Mouse (Mus musculus) hindbrain, embryonic 10.5 days (tissue): ENCODE measurements at regions not wholly inside any gene's neighbourhood (a gene's known extent, or its start where the extent isn't known, plus 50 kb on each side); places are given as distances from the start of the nearest gene placed in this dataset.

Experiments
- DNase-seq: peaks from one replicate; pipeline ENCODE4 v3.0.0-alpha.2; 2017; ENCODE audit warnings: low spot score
- H3K27ac ChIP-seq: fragments of 300-500 bp; sonication (generic); 2 replicates; pipeline ENCODE4 v1.5.1; 2016; ENCODE audit warnings: mild to moderate bottlenecking, moderate library complexity
- H3K27me3 ChIP-seq: fragments of 300-500 bp; sonication (generic); 2 replicates; pipeline ENCODE4 v1.6.1; 2016; ENCODE audit warnings: mild to moderate bottlenecking; ENCODE audit not compliant: poor library complexity, insufficient read depth, severe bottlenecking
- H3K36me3 ChIP-seq: fragments of 300-500 bp; sonication (generic); 2 replicates; pipeline ENCODE4 v1.6.1; 2016; ENCODE audit warnings: mild to moderate bottlenecking, moderate library complexity
- H3K4me1 ChIP-seq: fragments of 300-500 bp; sonication (generic); replicated peaks from 2 replicates; pipeline ENCODE4 v1.6.1; 2016; ENCODE audit warnings: mild to moderate bottlenecking
- H3K4me3 ChIP-seq: fragments of 300-500 bp; sonication (generic); 2 replicates; pipeline ENCODE4 v1.5.1; 2016; ENCODE audit warnings: mild to moderate bottlenecking, moderate library complexity
- H3K9me3 ChIP-seq: fragments of 300-500 bp; sonication (generic); 2 replicates; pipeline ENCODE4 v1.6.1; 2016; ENCODE audit warnings: mild to moderate bottlenecking, moderate library complexity
- WGBS: fragments of 180-500 bp; shearing (Covaris S2); methylation state at CpG from one replicate; pipeline ENCODE4 v1.1.7; 2016; 5-methylcytosine and 5-hydroxymethylcytosine counted together

DNA sequence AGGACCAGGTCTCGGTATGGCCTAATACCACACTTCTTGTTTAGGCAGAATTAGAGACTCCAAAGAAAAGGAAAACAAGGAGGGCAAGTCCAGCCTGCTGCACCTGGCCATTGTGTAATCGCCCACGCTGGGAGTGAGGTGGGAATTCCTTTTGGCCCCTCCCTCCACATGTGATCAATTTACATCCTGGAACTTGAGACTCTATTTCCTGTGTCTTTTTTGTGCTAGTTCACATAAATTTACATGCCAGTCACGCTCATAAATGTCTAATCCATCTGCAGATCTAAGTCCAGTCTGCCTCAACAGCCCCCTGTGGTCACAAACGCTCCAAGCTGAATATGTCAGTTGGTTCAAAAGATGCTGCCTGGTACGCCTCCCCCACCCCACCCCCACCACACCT, 184.2 kb upstream of the Hmga2 start:
- Histone ChIP-seq H3K9me3 (no peaks in the 10 kb centered on the region), H3K27me3 (no peaks in the 10 kb centered on the region), H3K36me3 (no peaks in the 10 kb centered on the region), H3K27ac (no peak overlapping the region), H3K4me3 (no peak overlapping the region), H3K4me1 (peaks cover 8% of the 10 kb centered on the region; the same call in 1 of the 2 replicates)
- DNase-seq: no peak
- WGBS: 52% methylated on average over 6 of the region's 6 CpGs

DNA sequence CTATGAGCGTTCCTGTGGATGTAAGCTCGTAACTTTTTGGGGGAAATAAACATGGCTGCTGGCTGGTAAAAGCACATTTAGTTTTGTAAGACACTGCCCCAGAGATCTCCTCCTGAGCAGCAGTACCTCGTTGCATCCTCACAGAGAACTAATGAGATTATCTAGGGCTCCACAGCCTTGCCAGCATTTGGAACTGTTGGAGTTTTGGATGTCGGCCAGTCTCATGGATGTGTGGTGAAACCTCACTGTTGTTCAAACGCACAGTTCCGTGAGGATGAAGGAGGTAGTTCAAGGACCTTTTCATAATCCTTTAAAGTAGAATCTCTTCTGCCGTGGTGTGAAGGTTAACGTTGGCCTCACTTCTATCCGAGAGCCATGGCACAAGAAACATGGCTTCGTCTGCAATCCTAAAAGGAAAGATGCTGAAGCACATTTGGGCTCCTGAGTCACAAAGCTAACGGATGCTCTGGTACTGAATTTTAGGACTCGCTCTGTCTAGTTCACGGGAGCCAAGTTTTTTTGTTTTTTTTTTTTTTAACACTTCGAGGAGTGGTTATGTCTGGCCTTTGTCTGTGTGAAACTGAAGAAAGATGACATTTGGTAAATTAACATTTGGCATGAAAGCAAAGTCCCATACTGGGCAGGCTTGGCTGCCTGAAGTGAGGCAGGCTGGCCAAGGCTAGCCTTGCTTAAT, 179.1 kb upstream of the Hmga2 start:
- H3K4me3 ChIP-seq: no peak overlapping the region
- H3K27me3 ChIP-seq: no peaks in the 10 kb centered on the region
- H3K9me3 ChIP-seq: 0 out of 2 replicates have a peak, but pooled peaks cover 3% of the 10 kb centered on the region
- DNase-seq: no peak
- 86% methylated on average over 14 of the region's 14 CpGs for WGBS
- peaks cover 2% of the 10 kb centered on the region; the same call in 1 of the 2 replicates for H3K4me1 ChIP-seq
- H3K27ac ChIP-seq: no peak overlapping the region
- no peaks in the 10 kb centered on the region for H3K36me3 ChIP-seq

DNA sequence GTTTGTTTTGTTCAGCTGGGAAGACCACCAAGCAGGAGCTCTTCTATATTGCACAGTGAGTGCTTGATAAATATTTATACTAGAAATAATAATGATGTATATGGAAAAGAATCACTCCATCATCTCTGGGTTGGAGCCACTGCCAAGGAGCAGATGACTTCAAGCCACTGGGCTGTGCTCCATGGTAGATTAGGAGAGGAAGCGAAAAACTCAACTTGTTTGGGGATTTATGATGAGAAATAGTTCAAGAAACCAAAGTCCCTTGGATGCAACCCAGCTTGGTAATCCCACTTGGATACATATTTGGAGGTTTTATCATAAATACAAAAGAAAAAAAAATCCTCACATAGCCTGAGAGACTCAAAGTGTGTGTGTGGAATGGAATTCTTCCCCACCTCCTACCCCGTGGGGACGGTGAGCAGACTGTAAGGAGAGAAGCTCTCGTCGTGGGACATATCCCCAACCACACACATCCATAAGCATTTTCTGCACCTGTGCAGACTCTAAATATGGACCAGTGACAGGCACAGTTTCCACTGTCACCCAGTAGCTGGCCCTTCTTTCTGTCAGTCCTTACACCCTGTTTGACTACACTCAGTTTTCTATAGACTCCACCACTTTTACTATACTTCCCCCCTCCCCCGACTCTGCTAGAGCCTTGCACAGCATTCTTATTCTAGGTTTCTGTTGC, 176.4 kb upstream of the Hmga2 start:
- Histone ChIP-seq H3K36me3 (no peaks in the 10 kb centered on the region), H3K27me3 (peaks cover under 1% of the 10 kb centered on the region; the same call in 1 of the 2 replicates), H3K27ac (no peak overlapping the region), H3K9me3 (0 out of 2 replicates have a peak, but pooled peaks cover 5% of the 10 kb centered on the region), H3K4me1 (peaks cover 11% of the 10 kb centered on the region), H3K4me3 (no peak overlapping the region)
- DNase-seq: no peak
- WGBS: 83% methylated on average over 6 of the region's 6 CpGs

DNA sequence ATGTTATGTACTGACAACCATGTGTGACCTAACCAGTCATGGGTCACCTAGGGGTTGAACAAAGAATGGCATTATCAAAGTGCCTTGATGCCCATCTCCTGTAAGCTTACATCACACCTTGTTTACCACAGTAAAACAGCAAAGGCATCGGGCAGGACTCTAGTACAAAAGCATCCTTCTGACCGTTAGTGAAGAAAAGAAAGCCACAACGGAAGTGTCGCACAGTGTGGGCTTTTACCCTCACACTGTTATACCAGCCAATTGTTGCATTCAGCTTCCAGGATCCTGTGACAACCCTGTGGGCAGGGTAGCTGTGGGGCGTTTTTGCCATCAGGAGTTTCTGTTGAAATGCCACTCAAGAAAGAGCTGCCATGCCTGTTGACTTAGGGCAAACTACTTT, 175.6 kb upstream of the Hmga2 start:
- 0 out of 2 replicates have a peak, but pooled peaks cover 5% of the 10 kb centered on the region for H3K9me3 ChIP-seq
- DNase-seq: no peak
- H3K27ac ChIP-seq: no peak overlapping the region
- peaks cover 19% of the 10 kb centered on the region for H3K4me1 ChIP-seq
- no peak overlapping the region for H3K4me3 ChIP-seq
- 93% methylated on average over 5 of the region's 5 CpGs for WGBS
- H3K36me3 ChIP-seq: no peaks in the 10 kb centered on the region
- H3K27me3 ChIP-seq: peaks cover 3% of the 10 kb centered on the region; the same call in 1 of the 2 replicates

GRCm38 (mm10) chr10:120650336-120650735, 174.1 kb upstream of the Hmga2 start:
- DNase-seq: no peak
- WGBS: 94% methylated on average over 9 of the region's 9 CpGs
- H3K4me1 ChIP-seq: peaks cover 27% of the 10 kb centered on the region
- no peak overlapping the region for H3K27ac ChIP-seq
- H3K27me3 ChIP-seq: peaks cover 7% of the 10 kb centered on the region; the same call in 1 of the 2 replicates
- H3K4me3 ChIP-seq: no peak overlapping the region
- H3K36me3 ChIP-seq: no peaks in the 10 kb centered on the region
- 0 out of 2 replicates have a peak, but pooled peaks cover 5% of the 10 kb centered on the region for H3K9me3 ChIP-seq

GRCm38 (mm10) chr10:120648741-120649140, 172.5 kb upstream of the Hmga2 start:
- WGBS: 73% methylated on average over 3 of the region's 3 CpGs
- peaks cover 7% of the 10 kb centered on the region; the same call in 1 of the 2 replicates for H3K27me3 ChIP-seq
- H3K36me3 ChIP-seq: no peaks in the 10 kb centered on the region
- peak overlapping the region; percentile 59; the same call in 1 of the 2 replicates for H3K27ac ChIP-seq
- DNase-seq: no peak
- no peak overlapping the region for H3K4me3 ChIP-seq
- 0 out of 2 replicates have a peak, but pooled peaks cover 5% of the 10 kb centered on the region for H3K9me3 ChIP-seq
- peaks cover 27% of the 10 kb centered on the region for H3K4me1 ChIP-seq

GRCm38 (mm10) chr10:120648031-120648430, 171.8 kb upstream of the Hmga2 start:
- Histone ChIP-seq H3K9me3 (0 out of 2 replicates have a peak, but pooled peaks cover 5% of the 10 kb centered on the region), H3K4me3 (no peak overlapping the region), H3K27ac (peak overlapping the region; percentile 82; the same call in 1 of the 2 replicates), H3K36me3 (no peaks in the 10 kb centered on the region), H3K4me1 (peaks cover 27% of the 10 kb centered on the region), H3K27me3 (peaks cover 7% of the 10 kb centered on the region; the same call in 1 of the 2 replicates)
- DNase-seq: no peak
- WGBS: 60% methylated on average over 7 of the region's 7 CpGs

DNA sequence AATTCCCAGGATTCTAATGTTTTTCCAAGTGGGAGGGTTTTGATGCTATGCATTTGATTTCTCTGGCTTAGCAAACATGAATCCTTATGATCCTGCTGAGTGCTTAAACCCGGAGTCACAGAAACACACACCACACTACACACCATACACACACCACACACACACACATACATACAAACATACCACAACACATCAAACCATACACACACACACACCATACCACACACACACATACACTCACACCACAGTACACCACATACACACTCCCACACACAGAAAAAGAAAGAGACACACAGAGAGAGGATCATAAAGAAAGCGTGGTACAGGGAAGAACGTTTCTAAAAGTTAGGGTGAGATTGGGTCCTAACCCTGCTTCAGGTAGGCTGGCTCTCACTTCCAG, 171.1 kb upstream of the Hmga2 start:
- Histone ChIP-seq H3K4me1 (peaks cover 27% of the 10 kb centered on the region), H3K4me3 (no peak overlapping the region; the same call in 1 of the 2 replicates), H3K9me3 (0 out of 2 replicates have a peak, but pooled peaks cover 5% of the 10 kb centered on the region), H3K36me3 (no peaks in the 10 kb centered on the region), H3K27me3 (peaks cover 7% of the 10 kb centered on the region; the same call in 1 of the 2 replicates), H3K27ac (peak overlapping the region; percentile 82)
- DNase-seq: no peak
- 69% methylated on average over 3 of the region's 3 CpGs for WGBS

- peak; percentile 60 for DNase-seq
- peak overlapping the region; percentile 35 for H3K4me3 ChIP-seq
- 4% methylated on average over 14 of the region's 14 CpGs for WGBS
- no peaks in the 10 kb centered on the region for H3K36me3 ChIP-seq
- H3K9me3 ChIP-seq: 0 out of 2 replicates have a peak, but pooled peaks cover 5% of the 10 kb centered on the region
- H3K4me1 ChIP-seq: peaks cover 27% of the 10 kb centered on the region
- peak overlapping the region; percentile 82 for H3K27ac ChIP-seq
- peaks cover 7% of the 10 kb centered on the region; the same call in 1 of the 2 replicates for H3K27me3 ChIP-seq
Measured at GRCm38 (mm10) chr10:120646862-120647311, 170.6 kb upstream of the Hmga2 start.

GRCm38 (mm10) chr10:120640847-120641246, 164.6 kb upstream of the Hmga2 start:
- DNase-seq: no peak
- Histone ChIP-seq H3K36me3 (no peaks in the 10 kb centered on the region), H3K9me3 (no peaks in the 10 kb centered on the region), H3K4me1 (peaks cover 19% of the 10 kb centered on the region), H3K27me3 (peaks cover 7% of the 10 kb centered on the region), H3K27ac (no peak overlapping the region), H3K4me3 (no peak overlapping the region)
- WGBS: 75% methylated on average over 5 of the region's 5 CpGs

- H3K27ac ChIP-seq: no peak overlapping the region
- peaks cover 19% of the 10 kb centered on the region for H3K4me1 ChIP-seq
- peaks cover 4% of the 10 kb centered on the region; the same call in 1 of the 2 replicates for H3K27me3 ChIP-seq
- no peak for DNase-seq
- H3K9me3 ChIP-seq: no peaks in the 10 kb centered on the region
- WGBS: 60% methylated on average over 4 of the region's 4 CpGs
- no peaks in the 10 kb centered on the region for H3K36me3 ChIP-seq
- H3K4me3 ChIP-seq: no peak overlapping the region
Measured at GRCm38 (mm10) chr10:120638316-120638715, 162.0 kb upstream of the Hmga2 start.

GRCm38 (mm10) chr10:120635818-120636543, 159.7 kb upstream of the Hmga2 start:
- H3K27me3 ChIP-seq: peaks cover 4% of the 10 kb centered on the region; the same call in 1 of the 2 replicates
- H3K36me3 ChIP-seq: no peaks in the 10 kb centered on the region
- no peak for DNase-seq
- H3K27ac ChIP-seq: 0 out of 2 replicates have a peak overlapping the region, but pooled peaks have one; percentile 23
- H3K9me3 ChIP-seq: no peaks in the 10 kb centered on the region
- 81% methylated on average over 21 of the region's 21 CpGs for WGBS
- no peak overlapping the region for H3K4me3 ChIP-seq
- peaks cover 18% of the 10 kb centered on the region for H3K4me1 ChIP-seq
